Mouse (Mus musculus) adrenal gland, adult 8-10 months (tissue): ENCODE data around the gene Pde4d. TPM values are rescaled to one million over a fixed set of nuclear protein-coding genes. Genes with fewer than 3 reads are reported as not detected.
A peak's percentile ranks its signal among the peaks of the same experiment; 100 is the strongest.

Source experiments
- DNase-seq: peaks from one replicate; pipeline ENCODE4 v3.0.0; 2022
- total RNA-seq, 4 experiments: library from RNA; stranded (reverse); gene quantifications; 2 replicates each; pipeline ENCODE4 v1.2.4; 2022

Pde4d gene
- total RNA-seq, 4 experiments from 2014 or later = 10.8 to 13.3 (median 12.0) TPM

GRCm38 (mm10) chr13:109243160-109243559, 793.4 kb downstream of the Pde4d start:
- no peak for DNase-seq

- DNase-seq = no peak
Measured at GRCm38 (mm10) chr13:109247061-109247460, 797.3 kb downstream of the Pde4d start.

GRCm38 (mm10) chr13:109249315-109249714, 799.6 kb downstream of the Pde4d start:
- DNase-seq = no peak

GRCm38 (mm10) chr13:109255634-109256033, 805.9 kb downstream of the Pde4d start:
- no peak for DNase-seq

GRCm38 (mm10) chr13:109260220-109260795, 810.6 kb downstream of the Pde4d start:
- DNase-seq = peak; percentile 25

GRCm38 (mm10) chr13:109260796-109261516, 811.2 kb downstream of the Pde4d start:
- DNase-seq = no peak

- DNase-seq = no peak
Measured at GRCm38 (mm10) chr13:109261642-109262220, 812.0 kb downstream of the Pde4d start.

- no peak for DNase-seq
Measured at GRCm38 (mm10) chr13:109262501-109262900, 812.8 kb downstream of the Pde4d start.

- no peak for DNase-seq
Measured at GRCm38 (mm10) chr13:109263833-109264232, 814.1 kb downstream of the Pde4d start.

GRCm38 (mm10) chr13:109268253-109268652, 818.5 kb downstream of the Pde4d start:
- no peak for DNase-seq

- no peak for DNase-seq
Measured at GRCm38 (mm10) chr13:109268659-109269322, 819.0 kb downstream of the Pde4d start.

- no peak for DNase-seq
Measured at GRCm38 (mm10) chr13:109274869-109275268, 825.1 kb downstream of the Pde4d start.

- no peak for DNase-seq
Measured at GRCm38 (mm10) chr13:109277792-109278191, 828.0 kb downstream of the Pde4d start.

GRCm38 (mm10) chr13:109278504-109278912, 828.8 kb downstream of the Pde4d start:
- no peak for DNase-seq

- peak; percentile 19 for DNase-seq
Measured at GRCm38 (mm10) chr13:109279211-109279610, 829.5 kb downstream of the Pde4d start.

- DNase-seq = no peak
Measured at GRCm38 (mm10) chr13:109280433-109280832, 830.7 kb downstream of the Pde4d start.

GRCm38 (mm10) chr13:109287465-109287864, 837.7 kb downstream of the Pde4d start:
- no peak for DNase-seq

GRCm38 (mm10) chr13:109290922-109291321, 841.2 kb downstream of the Pde4d start:
- no peak for DNase-seq

- DNase-seq = no peak
Measured at GRCm38 (mm10) chr13:109293011-109293410, 843.3 kb downstream of the Pde4d start.

- no peak for DNase-seq
Measured at GRCm38 (mm10) chr13:109296347-109297037, 846.7 kb downstream of the Pde4d start.

- no peak for DNase-seq
Measured at GRCm38 (mm10) chr13:109298852-109299251, 849.1 kb downstream of the Pde4d start.

GRCm38 (mm10) chr13:109299511-109300250, 849.9 kb downstream of the Pde4d start:
- DNase-seq = no peak
